Mouse (Mus musculus) liver, embryonic 11.5 days (tissue): Measurements from ENCODE around the gene Ctnnbl1. TPM values are rescaled to one million over a fixed set of nuclear protein-coding genes. Genes with fewer than 3 reads are reported as not detected.

ENCODE experiments used
- ATAC-seq: fragments of 200-750 bp; cut with Nextera tagmentation; replicated peaks from 2 replicates; pipeline ENCODE4 v1.8.0; 2017; ENCODE audit warnings: moderate number of reproducible peaks, mild to moderate bottlenecking, moderate TSS enrichment, moderate library complexity; ENCODE audit not compliant: low FRiP score
- DNase-seq: peaks from one replicate; pipeline ENCODE4 v3.0.0-alpha.2; 2017; ENCODE audit warnings: low spot score
- H3K27ac ChIP-seq: fragments of 300-500 bp; sonication (generic); 2 replicates; pipeline ENCODE4 v1.5.1; 2014; ENCODE audit warnings: mild to moderate bottlenecking, low read depth, low read length, control low read depth
- H3K27me3 ChIP-seq: fragments of 300-500 bp; sonication (generic); replicated peaks from 2 replicates; pipeline ENCODE4 v1.6.1; 2014; ENCODE audit warnings: low read length, mixed read lengths; ENCODE audit not compliant: control insufficient read depth, insufficient read depth
- H3K36me3 ChIP-seq: fragments of 300-500 bp; sonication (generic); 2 replicates; pipeline ENCODE4 v1.6.1; 2014; ENCODE audit warnings: mild to moderate bottlenecking, low read length, moderate library complexity, mixed read lengths; ENCODE audit not compliant: control insufficient read depth, insufficient read depth
- H3K4me1 ChIP-seq: fragments of 300-500 bp; sonication (generic); replicated peaks from 2 replicates; pipeline ENCODE4 v1.6.1; 2014; ENCODE audit warnings: low read length, mixed read lengths; ENCODE audit not compliant: control insufficient read depth, insufficient read depth
- H3K4me2 ChIP-seq: fragments of 300-500 bp; sonication (generic); 2 replicates; pipeline ENCODE4 v1.6.1; 2014; ENCODE audit warnings: mild to moderate bottlenecking, control low read depth, moderate library complexity
- H3K4me3 ChIP-seq: fragments of 300-500 bp; sonication (generic); 2 replicates; pipeline ENCODE4 v1.5.1; 2014; ENCODE audit warnings: low read depth, low read length, control low read depth
- H3K9ac ChIP-seq: fragments of 300-500 bp; sonication (generic); 2 replicates; pipeline ENCODE4 v1.6.1; 2014; ENCODE audit warnings: low read depth, low read length, control low read depth
- H3K9me3 ChIP-seq: fragments of 300-500 bp; sonication (generic); 2 replicates; pipeline ENCODE4 v1.6.1; 2016; ENCODE audit warnings: low read length, inconsistent platforms, mixed read lengths; ENCODE audit not compliant: control insufficient read depth
- WGBS: fragments of 180-500 bp; shearing (Covaris S2); extraction: QIAGEN DNeasy Blood & Tissue Kit; methylation state at CpG from one replicate; pipeline ENCODE4 v1.1.7; 2014; 5-methylcytosine and 5-hydroxymethylcytosine counted together
- polyA plus RNA-seq: library from polyadenylated mRNA; unstranded; fragments of >200 nt; fragmentation: Nextera tagmentation; extraction: Ambion mirVana; gene quantifications from 2 replicates; pipeline ENCODE4 v1.2.1, GENCODE M21; 2014

Ctnnbl1 gene
- polyA plus RNA-seq, 1 experiment from 2014 or later, result 56.3 TPM

GRCm38 (mm10) chr2:157807076-157807475 is 69.9 kb downstream of the Ctnnbl1 start:
- H3K27me3 ChIP-seq, result no peaks in the 10 kb centered on the region
- DNase-seq, result no peak
- peaks cover 2% of the 10 kb centered on the region; the same call in 1 of the 2 replicates for H3K36me3 ChIP-seq
- no peaks in the 10 kb centered on the region for H3K9me3 ChIP-seq
- no peak overlapping the region for H3K9ac ChIP-seq
- no peak overlapping the region for H3K4me2 ChIP-seq
- no peak overlapping the region for H3K27ac ChIP-seq
- no peak overlapping the region for H3K4me3 ChIP-seq
- peaks cover 15% of the 10 kb centered on the region for H3K4me1 ChIP-seq
- 90% methylated on average over 4 of the region's 4 CpGs for WGBS
- ATAC-seq, result no peak

- 78% methylated on average over 7 of the region's 7 CpGs for WGBS
- Histone ChIP-seq H3K4me1 (peaks cover 11% of the 10 kb centered on the region), H3K36me3 (peaks cover 4% of the 10 kb centered on the region; the same call in 1 of the 2 replicates), H3K27me3 (no peaks in the 10 kb centered on the region), H3K9ac (no peak overlapping the region), H3K27ac (peak overlapping the region; percentile 32; the same call in 1 of the 2 replicates), H3K4me3 (no peak overlapping the region), H3K4me2 (no peak overlapping the region), H3K9me3 (no peaks in the 10 kb centered on the region)
- DNase-seq (no peak), ATAC-seq (no peak)
Measured at GRCm38 (mm10) chr2:157807621-157808367, 70.6 kb downstream of the Ctnnbl1 start.

- Histone ChIP-seq H3K4me3 (no peak overlapping the region), H3K9me3 (no peaks in the 10 kb centered on the region), H3K27me3 (no peaks in the 10 kb centered on the region), H3K4me1 (peaks cover 11% of the 10 kb centered on the region), H3K36me3 (peaks cover 4% of the 10 kb centered on the region; the same call in 1 of the 2 replicates), H3K4me2 (no peak overlapping the region), H3K9ac (no peak overlapping the region), H3K27ac (0 out of 2 replicates have a peak overlapping the region, but pooled peaks have one; percentile 32)
- DNase-seq, result no peak
- WGBS, result 74% methylated on average over 7 of the region's 7 CpGs
- no peak for ATAC-seq
Measured at GRCm38 (mm10) chr2:157808368-157808923, 71.2 kb downstream of the Ctnnbl1 start.

- no peak overlapping the region for H3K4me3 ChIP-seq
- H3K27ac ChIP-seq, result no peak overlapping the region
- 91% methylated on average over 6 of the region's 6 CpGs for WGBS
- H3K4me1 ChIP-seq, result peaks cover 11% of the 10 kb centered on the region
- H3K9me3 ChIP-seq, result no peaks in the 10 kb centered on the region
- no peak overlapping the region for H3K4me2 ChIP-seq
- DNase-seq (no peak), ATAC-seq (no peak)
- H3K9ac ChIP-seq, result no peak overlapping the region
- peaks cover 4% of the 10 kb centered on the region; the same call in 1 of the 2 replicates for H3K36me3 ChIP-seq
- H3K27me3 ChIP-seq, result no peaks in the 10 kb centered on the region
Measured at GRCm38 (mm10) chr2:157809341-157809740, 72.1 kb downstream of the Ctnnbl1 start.

- 75% methylated on average over 1 of the region's 1 CpGs for WGBS
- ATAC-seq, result no peak
Measured at GRCm38 (mm10) chr2:157810749-157811148, 73.5 kb downstream of the Ctnnbl1 start.

GRCm38 (mm10) chr2:157813121-157813520 is 75.9 kb downstream of the Ctnnbl1 start:
- Histone ChIP-seq H3K4me1 (peaks cover 4% of the 10 kb centered on the region), H3K9me3 (no peaks in the 10 kb centered on the region), H3K27ac (no peak overlapping the region), H3K4me2 (no peak overlapping the region), H3K9ac (no peak overlapping the region), H3K4me3 (no peak overlapping the region), H3K36me3 (peaks cover 2% of the 10 kb centered on the region; the same call in 1 of the 2 replicates), H3K27me3 (no peaks in the 10 kb centered on the region)
- DNase-seq (no peak), ATAC-seq (no peak)
- WGBS, result 88% methylated on average over 4 of the region's 4 CpGs

More at GRCm38 (mm10) chr2:157810749-157811148, 73.5 kb downstream of the Ctnnbl1 start:
- H3K4me1 ChIP-seq, result peaks cover 11% of the 10 kb centered on the region
- H3K4me2 ChIP-seq, result no peak overlapping the region
- no peaks in the 10 kb centered on the region for H3K27me3 ChIP-seq
- no peak for DNase-seq
- no peak overlapping the region for H3K27ac ChIP-seq
- no peak overlapping the region for H3K9ac ChIP-seq
- H3K36me3 ChIP-seq, result peaks cover 4% of the 10 kb centered on the region; the same call in 1 of the 2 replicates
- no peaks in the 10 kb centered on the region for H3K9me3 ChIP-seq
- H3K4me3 ChIP-seq, result no peak overlapping the region

- no peak for ATAC-seq
- Histone ChIP-seq H3K4me2 (no peak overlapping the region), H3K4me3 (no peak overlapping the region), H3K27ac (no peak overlapping the region), H3K4me1 (peaks cover 5% of the 10 kb centered on the region; the same call in 1 of the 2 replicates), H3K9ac (no peak overlapping the region), H3K36me3 (peaks cover 2% of the 10 kb centered on the region; the same call in 1 of the 2 replicates), H3K9me3 (no peaks in the 10 kb centered on the region), H3K27me3 (no peaks in the 10 kb centered on the region)
- DNase-seq, result no peak
- WGBS, result 71% methylated on average over 11 of the region's 11 CpGs
Measured at GRCm38 (mm10) chr2:157814116-157814964, 77.1 kb downstream of the Ctnnbl1 start.

- Histone ChIP-seq H3K4me3 (no peak overlapping the region), H3K4me2 (no peak overlapping the region), H3K27me3 (no peaks in the 10 kb centered on the region), H3K36me3 (peaks cover 2% of the 10 kb centered on the region; the same call in 1 of the 2 replicates), H3K4me1 (peaks cover 5% of the 10 kb centered on the region; the same call in 1 of the 2 replicates), H3K9ac (no peak overlapping the region), H3K27ac (no peak overlapping the region), H3K9me3 (no peaks in the 10 kb centered on the region)
- DNase-seq (no peak), ATAC-seq (no peak)
- WGBS, result 93% methylated on average over 2 of the region's 2 CpGs
Measured at GRCm38 (mm10) chr2:157814965-157815283, 77.7 kb downstream of the Ctnnbl1 start.
